In genomic region chr15:95791855-95792254, GRCm38 (mm10) we compare ENCODE assay signal across 9 mouse cellular contexts. TPM values are rescaled to one million over a fixed set of nuclear protein-coding genes. Genes with fewer than 3 reads are reported as not detected.
DNase-seq lines count a peak whose midpoint lies in the region; ATAC-seq lines count a peak whose summit lies in the region.
"Had no signal": no experiment of that assay in that cellular context is flagged by ENCODE, and none has a peak within 500 bp of the region (broad histone marks: within the 10 kb centered on the region; RNA-seq: fewer than 3 reads in every experiment).

No protein-coding gene starts in this region.

- ATAC-seq in heart, embryonic 16.5 days (replicated peaks; ENCODE audit: extremely low read depth, insufficient read depth, low FRiP score): no peak
- no peak for ATAC-seq in hindbrain, embryonic 14.5 days (ENCODE audit: low FRiP score)
- no peak for ATAC-seq in midbrain, embryonic 14.5 days (ENCODE audit: low FRiP score, low TSS enrichment)

- H3K27ac ChIP-seq in heart, embryonic 16.5 days (ENCODE audit: low read length): no peak overlapping the region; the same call in 1 of the 2 replicates
- no peak overlapping the region for H3K27ac ChIP-seq in hindbrain, embryonic 14.5 days
- no peak overlapping the region for H3K27ac ChIP-seq in midbrain, embryonic 14.5 days (replicated peaks; ENCODE audit: low read depth, low read length)

- peak overlapping the region; percentile 88 for H3K4me2 ChIP-seq in heart, embryonic 16.5 days (ENCODE audit: low read depth, low read length)
- peak overlapping the region; percentile 53 for H3K4me2 ChIP-seq in hindbrain, embryonic 14.5 days (replicated peaks)
- H3K4me2 ChIP-seq in midbrain, embryonic 14.5 days (ENCODE audit: low read length): peak overlapping the region; percentile 81

- peak overlapping the region; percentile 67 for H3K4me3 ChIP-seq in heart, embryonic 16.5 days (ENCODE audit: low read length)
- H3K4me3 ChIP-seq in hindbrain, embryonic 14.5 days (replicated peaks; ENCODE audit: low read length): peak overlapping the region; percentile 83
- peak overlapping the region; percentile 86 for H3K4me3 ChIP-seq in midbrain, embryonic 14.5 days (replicated peaks; ENCODE audit: low read depth, low read length)

- no peak for DNase-seq in heart, adult 8-10 months (ENCODE audit: low spot score)
- DNase-seq in NIH3T3 (ENCODE audit: low read depth): peak; percentile 20
- no peak for DNase-seq in hindbrain, embryonic 14.5 days (ENCODE audit: low spot score)
- DNase-seq in midbrain, embryonic 14.5 days: no peak
- DNase-seq in embryo, embryonic 9.5 days (ENCODE audit: extremely low spot score): no peak
- no peak for DNase-seq in adrenal gland, adult 8-10 months
- DNase-seq in urinary bladder, postnatal 14 days (ENCODE audit: low spot score): no peak
- DNase-seq: thymus, adult 18-20 months had no signal

- no peaks in the 10 kb centered on the region for H3K9me3 ChIP-seq in heart, embryonic 16.5 days (replicated peaks; ENCODE audit: control insufficient read depth, low read length)
- no peaks in the 10 kb centered on the region for H3K9me3 ChIP-seq in hindbrain, embryonic 14.5 days (ENCODE audit: control insufficient read depth, low read length)
- H3K9me3 ChIP-seq in midbrain, embryonic 14.5 days (ENCODE audit: control insufficient read depth, low read length): no peaks in the 10 kb centered on the region

- 55% methylated on average over 5 of the region's 5 CpGs for WGBS in heart, embryonic 16.5 days
- 60% methylated on average over 5 of the region's 5 CpGs for WGBS in hindbrain, embryonic 14.5 days
- WGBS in midbrain, embryonic 14.5 days: 64% methylated on average over 5 of the region's 5 CpGs

- H3K4me1 ChIP-seq in heart, embryonic 16.5 days (ENCODE audit: control insufficient read depth, insufficient read depth, low read length): peaks cover 48% of the 10 kb centered on the region
- H3K4me1 ChIP-seq in hindbrain, embryonic 14.5 days (replicated peaks; ENCODE audit: control insufficient read depth, insufficient read depth, low read length): peaks cover 38% of the 10 kb centered on the region
- peaks cover 7% of the 10 kb centered on the region; the same call in 1 of the 2 replicates for H3K4me1 ChIP-seq in midbrain, embryonic 14.5 days (ENCODE audit: control insufficient read depth, insufficient read depth, low read length)

- no peaks in the 10 kb centered on the region for H3K27me3 ChIP-seq in heart, embryonic 16.5 days (ENCODE audit: control insufficient read depth, insufficient read depth, low read length)
- H3K27me3 ChIP-seq in hindbrain, embryonic 14.5 days (ENCODE audit: control insufficient read depth, insufficient read depth, low read length): no peaks in the 10 kb centered on the region
- peaks cover 4% of the 10 kb centered on the region; the same call in 1 of the 2 replicates for H3K27me3 ChIP-seq in midbrain, embryonic 14.5 days (ENCODE audit: control insufficient read depth, insufficient read depth, low read length)

- peak overlapping the region; percentile 92 for H3K9ac ChIP-seq in heart, embryonic 16.5 days (ENCODE audit: low read length)
- peak overlapping the region; percentile 93; the same call in 1 of the 2 replicates for H3K9ac ChIP-seq in hindbrain, embryonic 14.5 days
- peak overlapping the region; percentile 84; the same call in 1 of the 2 replicates for H3K9ac ChIP-seq in midbrain, embryonic 14.5 days (replicated peaks; ENCODE audit: low read length)

- no peaks in the 10 kb centered on the region for H3K36me3 ChIP-seq in heart, embryonic 16.5 days (ENCODE audit: control insufficient read depth, insufficient read depth)
- H3K36me3 ChIP-seq in hindbrain, embryonic 14.5 days (replicated peaks; ENCODE audit: control insufficient read depth, insufficient read depth): no peaks in the 10 kb centered on the region; the same call in 1 of the 2 replicates
- H3K36me3 ChIP-seq in midbrain, embryonic 14.5 days (ENCODE audit: control insufficient read depth, insufficient read depth, low read length): no peaks in the 10 kb centered on the region

RNA-seq across cellular contexts. Expression of gene Ano6, which starts 1.2 kb away (rescaled TPM):
- 32.3 and 34.4 TPM in 2 replicates for polyA plus RNA-seq in heart, embryonic 16.5 days (2015; fragmentation: Nextera tagmentation; extraction: Ambion mirVana)
- 10 to 100 TPM; 17.7 to 21.2 (median 19.1) TPM for total RNA-seq in heart, adult 8-10 months (2022)
- polyA plus RNA-seq in hindbrain, embryonic 14.5 days (2014; fragmentation: Nextera tagmentation; extraction: Ambion mirVana): 30.6 and 33.2 TPM in 2 replicates
- 17.7 and 27.8 TPM in 2 replicates for polyA plus RNA-seq in midbrain, embryonic 14.5 days (2014; fragmentation: Nextera tagmentation; extraction: Ambion mirVana)
- total RNA-seq in adrenal gland, adult 8-10 months (2022): 100 to 1,000 TPM in 2 of 4 experiments, 10 to 100 TPM in 2; 69.9 to 112 (median 92.1) TPM
